Mouse (Mus musculus) cerebellum, adult 2 months (tissue): ENCODE results near the gene Rbl1.

Source experiments
- CTCF ChIP-seq: fragments of 200-500 bp; IDR thresholded peaks from 2 replicates; pipeline ENCODE4 v1.5.1; 2011; ENCODE audit warnings: low read depth, mild to moderate bottlenecking, control low read depth, low read length, moderate library complexity, borderline replicate concordance; ENCODE audit not compliant: insufficient read depth
- POLR2A ChIP-seq: fragments of 200-500 bp; IDR thresholded peaks from 2 replicates; pipeline ENCODE4 v1.6.1; 2011; ENCODE audit warnings: low read length, control low read depth, borderline replicate concordance; ENCODE audit not compliant: insufficient read depth

DNA sequence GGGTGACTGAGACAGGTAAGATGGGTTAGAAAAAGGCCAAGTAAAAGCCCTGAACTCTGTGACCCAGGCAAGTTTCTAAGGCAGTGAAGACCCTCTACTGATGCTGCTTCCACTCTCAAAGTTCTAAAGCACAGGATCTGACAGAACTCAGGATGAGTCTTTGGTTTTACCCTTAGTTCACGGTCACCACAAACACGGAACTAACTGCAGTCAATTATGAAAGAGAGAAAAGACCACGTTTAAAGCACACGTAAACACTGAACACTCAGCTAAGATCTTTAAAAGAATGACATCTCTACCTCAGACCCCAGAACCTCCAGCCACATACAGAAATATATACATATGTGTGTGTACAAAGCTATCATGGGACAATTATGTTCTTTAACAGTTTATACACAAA is 75.2 kb downstream of the Rbl1 start:
- no peak for TF ChIP-seq POLR2A
- no peak for TF ChIP-seq CTCF
